Mouse (Mus musculus) embryo, embryonic 9.5 days (tissue): ENCODE data around the gene Zfp691.

ENCODE experiments used
- DNase-seq: peaks from one replicate; pipeline ENCODE4 v3.0.0-alpha.2; 2017; ENCODE audit errors: extremely low spot score

Gene Zfp691

GRCm38 (mm10) chr4:119173851-119174453 lies at the start of gene Zfp691:
Zfp691 (minus strand) TSS chr4:119174195.
- DNase-seq: peak; percentile 92

GRCm38 (mm10) chr4:119223696-119224095 lies 49.7 kb upstream of the Zfp691 start:
- peak; percentile 10 for DNase-seq

- peak; percentile 36 for DNase-seq
Measured at GRCm38 (mm10) chr4:119218169-119218568, 44.2 kb upstream of the Zfp691 start, which contains the start of gene Tmem269. Tmem269 (minus strand) TSS chr4:119218217.

- DNase-seq: no peak
Measured at GRCm38 (mm10) chr4:119216667-119217066, 42.7 kb upstream of the Zfp691 start.

- peak; percentile 61 for DNase-seq
Measured at GRCm38 (mm10) chr4:119204672-119205071, 30.7 kb upstream of the Zfp691 start.

GRCm38 (mm10) chr4:119198105-119198504 lies 24.1 kb upstream of the Zfp691 start:
- DNase-seq: no peak

GRCm38 (mm10) chr4:119195582-119196320 lies 21.8 kb upstream of the Zfp691 start:
- no peak for DNase-seq

GRCm38 (mm10) chr4:119194909-119195581 lies 21.1 kb upstream of the Zfp691 start, which contains the start of gene Svbp:
Svbp (plus strand) TSS chr4:119195306.
- peak; percentile 94 for DNase-seq

GRCm38 (mm10) chr4:119192757-119193156 lies 18.8 kb upstream of the Zfp691 start:
- DNase-seq: no peak

- DNase-seq: no peak
Measured at GRCm38 (mm10) chr4:119191273-119191672, 17.3 kb upstream of the Zfp691 start.

- DNase-seq: no peak
Measured at GRCm38 (mm10) chr4:119190618-119191017, 16.6 kb upstream of the Zfp691 start.

GRCm38 (mm10) chr4:119189864-119190263 lies 15.9 kb upstream of the Zfp691 start, which contains the start of gene Ermap:
Ermap (minus strand) TSS chr4:119190011.
- DNase-seq: no peak

GRCm38 (mm10) chr4:119189392-119189791 lies 15.4 kb upstream of the Zfp691 start:
- DNase-seq: no peak

- no peak for DNase-seq
Measured at GRCm38 (mm10) chr4:119188060-119188785, 14.2 kb upstream of the Zfp691 start.

- no peak for DNase-seq
Measured at GRCm38 (mm10) chr4:119185771-119186170, 11.8 kb upstream of the Zfp691 start.

- no peak for DNase-seq
Measured at GRCm38 (mm10) chr4:119183525-119183924, 9.5 kb upstream of the Zfp691 start.

- DNase-seq: no peak
Measured at GRCm38 (mm10) chr4:119181456-119181855, 7.5 kb upstream of the Zfp691 start.

GRCm38 (mm10) chr4:119180133-119180707 lies 6.2 kb upstream of the Zfp691 start:
- DNase-seq: no peak

- DNase-seq: no peak
Measured at GRCm38 (mm10) chr4:119178331-119178730, 4.3 kb upstream of the Zfp691 start.

- DNase-seq: no peak
Measured at GRCm38 (mm10) chr4:119177702-119178101, 3.7 kb upstream of the Zfp691 start.

GRCm38 (mm10) chr4:119172919-119173650 lies 910 bp downstream of the Zfp691 start:
- no peak for DNase-seq
